Mouse (Mus musculus) C2C12 (cell line): ENCODE results near the gene Prss57.

Experiments used
- CTCF ChIP-seq: IDR thresholded peaks from one replicate; pipeline ENCODE4 v1.5.1; 2011; ENCODE audit not compliant: control insufficient read depth, insufficient read depth, insufficient read length
- MAX ChIP-seq: IDR thresholded peaks from one replicate; pipeline ENCODE4 v1.6.1; 2011; ENCODE audit warnings: mild to moderate bottlenecking, control low read depth
- MYOD1 ChIP-seq: IDR thresholded peaks from one replicate; pipeline ENCODE4 v1.6.1; 2011; ENCODE audit warnings: low read depth; ENCODE audit not compliant: control insufficient read depth, insufficient read length

GRCm38 (mm10) chr10:79834769-79835398 lies 44.1 kb upstream of the Prss57 start:
- no peak for TF ChIP-seq MAX
- TF ChIP-seq CTCF = peak; percentile 91
- no peak for TF ChIP-seq MYOD1
